Mouse (Mus musculus) cerebellum, postnatal 25 days (tissue): ENCODE results near the gene Sntb2.
A peak's percentile ranks its signal among the peaks of the same experiment; 100 is the strongest.

Source experiments
- DNase-seq, 2 experiments: peaks; one replicate each; pipeline ENCODE4 v3.0.0; 2021; ENCODE audit warnings: mixed read lengths in 2 of 2

The Sntb2 gene

DNA sequence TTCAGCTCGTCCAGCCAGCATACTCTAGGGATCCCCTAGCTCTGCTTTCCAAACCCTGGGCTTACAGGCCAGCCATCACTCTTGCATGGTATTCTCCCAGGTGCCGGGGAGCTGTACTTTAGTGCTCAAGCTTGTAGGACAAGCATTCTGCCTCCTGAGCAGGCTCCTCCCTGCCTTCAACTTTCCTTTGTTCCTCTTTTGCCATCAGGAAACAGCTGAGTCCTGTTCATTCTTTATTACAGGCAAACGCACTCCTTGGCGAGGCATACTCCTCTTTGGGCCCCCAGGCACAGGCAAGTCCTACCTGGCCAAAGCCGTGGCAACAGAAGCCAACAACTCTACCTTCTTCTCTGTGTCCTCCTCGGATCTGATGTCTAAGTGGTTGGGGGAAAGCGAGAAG is 105.1 kb downstream of the Sntb2 start:
- DNase-seq, result no peak

DNA sequence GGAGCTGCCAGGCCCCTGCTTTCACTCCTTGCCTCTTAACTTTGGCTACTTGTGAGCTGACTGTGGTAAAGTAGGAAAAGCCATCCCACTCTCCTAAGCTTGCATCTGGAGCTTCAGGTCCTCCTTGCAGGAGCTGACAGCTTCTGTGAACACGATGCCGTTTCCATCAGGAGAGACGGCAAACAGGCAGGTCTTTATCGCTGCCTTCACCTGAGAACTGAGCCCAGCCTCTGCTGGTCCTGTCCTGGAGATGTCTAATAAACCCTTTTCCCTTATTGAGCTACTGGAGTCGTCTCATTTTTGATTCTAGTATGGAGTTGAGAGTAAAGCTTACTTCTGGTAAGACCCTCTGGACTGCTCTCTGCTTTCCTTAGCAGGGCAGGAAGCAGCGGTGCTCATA is 109.9 kb downstream of the Sntb2 start:
- no peak for DNase-seq

DNA sequence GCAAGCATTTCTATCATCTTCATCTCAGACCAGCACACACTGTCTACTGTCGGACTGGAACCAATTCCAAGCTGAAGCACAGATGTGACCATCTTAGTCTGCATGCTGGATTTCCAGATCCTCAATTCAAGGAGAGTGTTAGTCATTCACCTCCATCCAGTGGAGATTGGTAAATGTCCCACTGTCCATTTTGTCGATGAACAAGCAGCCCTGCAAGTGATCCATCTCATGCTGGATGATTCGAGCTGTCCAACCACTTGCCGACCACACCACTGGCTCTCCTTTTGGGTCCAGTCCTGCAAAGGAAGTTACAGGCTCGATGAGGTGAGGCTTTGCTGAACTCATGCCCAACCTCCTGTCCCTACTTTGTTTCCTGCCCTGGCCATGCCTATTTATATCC is 111.4 kb downstream of the Sntb2 start:
- no peak for DNase-seq

DNA sequence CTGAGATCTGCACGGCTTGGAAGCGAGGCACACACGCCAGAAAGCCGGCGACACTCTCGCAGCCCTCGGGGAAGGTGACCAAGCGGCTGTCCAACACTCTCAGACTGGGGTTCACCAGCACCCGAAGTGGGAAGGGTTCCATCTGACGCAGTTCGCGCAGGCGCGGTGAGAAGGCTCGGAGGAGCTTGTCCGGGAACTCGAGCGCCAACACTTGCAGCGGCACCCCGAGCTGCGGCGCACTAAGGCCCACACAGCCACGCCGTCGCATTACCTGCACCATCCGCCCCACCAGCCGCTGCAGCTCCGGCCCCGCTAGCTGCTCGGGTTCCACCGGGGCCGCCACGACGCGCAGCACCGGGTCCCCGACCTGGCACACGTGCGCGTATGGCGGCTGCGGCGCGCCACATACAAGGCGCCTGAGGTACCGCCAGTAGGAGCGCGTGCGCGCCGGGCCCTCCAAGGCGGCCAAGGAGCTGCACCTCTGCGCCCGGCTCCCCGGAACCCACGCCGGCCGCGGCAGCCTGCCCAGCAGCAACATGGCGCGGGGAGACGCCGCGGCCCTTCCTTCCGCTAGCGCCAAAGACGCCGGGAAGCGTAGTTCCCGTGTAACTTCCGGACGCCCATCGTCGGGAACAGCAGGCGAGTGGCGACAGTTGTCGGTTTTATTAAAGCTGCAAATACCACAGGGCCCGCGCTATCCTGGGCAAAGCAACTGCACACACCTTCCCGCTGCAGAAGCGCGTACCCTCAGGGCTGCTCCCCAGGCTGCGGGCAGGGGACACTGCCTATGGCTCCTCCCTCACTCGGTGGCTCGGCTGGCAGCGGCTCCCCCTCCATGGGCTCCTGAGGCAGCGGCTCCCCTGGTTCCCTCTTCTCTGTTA is 112.8 kb downstream of the Sntb2 start, which contains the start of gene Pdf:
TSS of gene Pdf (minus strand) at position 554 of the 881 bp plus-strand sequence.
- peak; percentile 86 to 90 for DNase-seq

DNA sequence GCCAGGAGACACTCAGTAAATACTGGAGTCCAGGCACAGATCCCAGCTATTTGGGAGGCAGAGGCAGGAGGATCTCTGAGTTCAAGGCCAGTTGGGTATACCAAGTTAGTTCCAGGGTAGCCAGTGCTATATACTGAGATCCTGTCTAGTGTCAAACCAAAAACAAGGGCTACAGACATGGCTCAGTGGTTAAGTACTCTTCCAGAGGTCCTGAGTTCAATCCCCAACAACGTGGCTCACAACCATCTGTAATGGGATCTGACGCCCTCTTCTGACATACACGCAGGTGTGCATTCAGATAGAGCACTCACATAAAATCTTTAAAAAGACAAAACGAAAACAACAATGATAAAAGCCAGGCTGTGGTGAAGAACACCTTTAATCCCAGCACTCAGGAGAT is 113.9 kb downstream of the Sntb2 start:
- no peak for DNase-seq

DNA sequence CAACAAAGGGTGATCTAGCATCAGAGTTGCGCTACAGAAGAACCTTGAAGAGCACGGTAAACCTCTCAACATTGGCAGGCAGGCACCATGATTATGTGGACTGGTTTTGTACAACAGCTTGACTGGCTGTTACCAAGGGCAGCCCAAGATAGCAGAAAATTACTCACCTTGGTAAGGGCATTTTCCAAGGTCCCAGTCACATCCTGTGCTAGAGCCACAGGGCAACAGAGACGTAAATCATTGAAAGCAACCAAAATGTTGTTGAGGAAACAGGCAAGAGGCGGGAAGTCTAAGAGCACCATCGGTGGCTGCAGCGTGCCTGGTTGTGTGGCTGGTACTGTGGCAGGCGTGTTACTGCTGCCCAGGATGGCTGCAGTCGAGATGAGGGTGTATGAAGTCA is 116.5 kb downstream of the Sntb2 start:
- DNase-seq, result no peak

DNA sequence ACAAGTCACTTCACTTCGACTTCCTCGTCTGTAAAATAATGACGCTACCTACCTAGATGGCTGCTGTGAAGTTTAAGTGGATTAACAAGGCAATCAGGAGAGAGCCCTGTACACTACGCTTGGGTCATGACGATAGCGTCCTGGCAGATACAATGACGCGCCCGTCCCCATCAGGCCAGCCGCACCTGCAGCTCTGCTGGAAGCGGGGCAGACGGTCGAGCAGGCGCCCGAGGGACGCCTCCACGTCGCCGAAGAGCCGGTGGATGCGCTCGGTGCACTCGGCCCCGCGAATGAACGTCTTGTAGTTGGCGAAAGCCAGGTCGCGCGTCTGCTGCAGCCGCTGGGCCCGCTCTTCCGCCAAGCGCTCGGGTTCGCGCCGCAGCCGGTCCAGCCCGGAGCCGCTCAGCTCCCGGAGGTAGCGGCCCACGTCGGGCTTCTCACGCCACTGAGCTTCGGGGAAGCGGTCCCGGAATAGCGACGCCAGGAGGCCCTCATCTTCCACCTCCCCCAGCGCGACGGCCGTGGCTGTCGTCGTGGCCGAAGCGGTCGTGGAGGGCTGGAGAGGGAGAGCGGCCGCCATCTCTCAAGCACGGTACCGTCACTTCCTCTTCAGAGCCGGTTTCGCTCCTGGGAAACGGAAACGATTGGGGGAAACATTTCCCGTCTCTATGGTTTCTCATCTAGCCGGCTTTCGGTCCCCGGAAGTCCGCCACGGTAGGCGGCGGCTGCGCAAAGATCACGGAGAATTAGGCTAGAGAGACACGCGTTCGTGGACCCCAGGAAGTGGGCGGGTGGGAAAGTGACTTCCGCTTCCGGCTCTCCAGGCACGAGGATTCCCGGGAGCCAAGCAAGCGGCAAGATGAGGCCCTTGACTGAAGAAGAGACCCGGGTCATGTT is 120.8 kb downstream of the Sntb2 start, which contains the start of the genes Cog8 and Nip7:
TSS of gene Cog8 (minus strand) at position 614 of the 897 bp plus-strand sequence.
TSS of gene Nip7 (plus strand) at position 802 of the 897 bp plus-strand sequence.
- peak; percentile 96 for DNase-seq

DNA sequence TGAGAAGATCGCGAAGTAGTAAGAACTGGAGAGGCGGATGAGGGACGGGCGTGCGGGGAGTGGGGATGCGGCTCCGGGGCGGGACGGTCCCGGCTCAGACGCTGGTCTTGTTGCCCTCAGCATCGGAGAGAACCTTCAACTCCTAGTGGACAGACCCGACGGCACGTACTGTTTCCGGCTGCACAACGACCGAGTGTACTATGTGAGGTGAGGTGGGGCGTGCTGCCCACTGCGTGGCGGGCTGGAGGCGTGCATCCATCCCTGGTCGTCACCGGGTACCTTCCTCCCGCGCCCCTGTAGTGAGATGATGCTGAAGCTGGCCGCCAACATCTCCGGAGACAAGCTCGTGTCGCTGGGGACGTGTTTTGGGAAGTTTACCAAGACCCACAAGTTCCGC is 121.4 kb downstream of the Sntb2 start:
- DNase-seq, result no peak

DNA sequence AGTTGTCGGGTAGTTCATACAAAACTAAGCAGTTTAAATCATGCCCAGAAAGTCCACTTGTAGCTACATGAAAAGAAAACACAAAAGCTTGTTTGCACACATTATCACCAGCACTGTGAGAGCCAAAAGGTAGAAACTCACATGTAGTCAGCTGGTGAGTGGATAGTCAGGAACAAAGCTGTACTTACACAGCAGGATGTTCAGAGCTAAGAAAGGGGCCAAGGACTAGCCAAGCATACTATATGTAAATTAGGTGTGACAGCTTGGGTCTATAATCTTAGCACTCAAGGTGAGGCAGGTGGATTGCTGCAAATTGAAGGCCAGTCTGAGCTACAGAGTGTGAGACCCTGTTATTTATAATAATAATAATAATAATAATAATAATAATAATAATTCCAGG is 127.1 kb downstream of the Sntb2 start:
- DNase-seq, result no peak

DNA sequence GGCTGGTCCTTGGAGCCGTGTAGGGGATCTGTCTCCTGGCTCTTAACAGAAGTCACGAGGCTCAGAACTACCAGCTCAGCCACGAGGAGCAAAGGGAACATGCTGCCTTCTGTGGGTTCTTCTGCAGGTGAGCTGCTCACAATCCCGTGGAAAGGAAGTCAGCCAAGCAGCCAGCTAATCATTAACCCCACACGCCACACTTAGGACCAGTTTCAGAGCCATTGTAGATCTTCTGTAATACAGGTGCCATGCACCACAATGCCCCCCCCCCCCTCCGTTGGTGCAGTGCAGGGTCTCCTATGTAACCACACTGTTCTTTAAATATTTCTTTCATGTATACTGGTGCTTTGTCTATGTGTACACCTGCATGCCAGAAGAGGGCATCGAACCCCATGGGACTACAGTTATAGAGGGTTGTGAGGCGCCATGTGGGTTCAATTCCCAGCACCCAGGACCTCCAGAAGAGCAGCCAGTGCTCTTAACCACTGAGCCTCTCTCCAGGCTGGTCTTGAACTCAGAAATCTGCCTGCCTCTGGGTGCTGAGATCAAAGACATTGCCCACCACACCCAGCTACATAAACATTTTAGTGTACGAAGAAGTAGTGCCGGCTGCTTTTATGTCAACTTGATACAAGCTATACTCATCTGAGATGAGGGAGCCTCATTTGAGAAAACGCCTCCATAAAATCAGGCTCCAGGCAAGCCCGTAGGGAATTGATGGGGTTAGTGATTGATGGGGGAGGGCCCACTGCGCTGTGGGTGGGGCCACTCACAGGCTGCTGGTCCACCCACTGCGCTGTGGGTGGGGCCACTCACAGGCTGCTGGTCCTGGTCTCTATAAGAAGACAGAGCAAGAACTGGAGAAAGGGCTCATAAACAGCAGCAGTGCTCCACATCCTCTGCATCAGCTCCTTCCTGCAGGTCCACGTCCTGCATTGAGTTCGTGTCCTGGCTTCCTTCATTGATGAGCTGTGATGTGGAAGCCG is 130.3 kb downstream of the Sntb2 start, which contains the start of gene Tmed6:
TSS of gene Tmed6 (minus strand) at position 134 of the 986 bp plus-strand sequence.
- no peak for DNase-seq
